Mouse (Mus musculus): Measurements from ENCODE around the gene Gdpd3. TPM values are rescaled to one million over a fixed set of nuclear protein-coding genes. Genes with fewer than 3 reads are reported as not detected.
A peak's percentile ranks its signal among the peaks of the same experiment; 100 is the strongest.

The Gdpd3 gene
- total RNA-seq, 1 experiment = 4.0 TPM

DNA sequence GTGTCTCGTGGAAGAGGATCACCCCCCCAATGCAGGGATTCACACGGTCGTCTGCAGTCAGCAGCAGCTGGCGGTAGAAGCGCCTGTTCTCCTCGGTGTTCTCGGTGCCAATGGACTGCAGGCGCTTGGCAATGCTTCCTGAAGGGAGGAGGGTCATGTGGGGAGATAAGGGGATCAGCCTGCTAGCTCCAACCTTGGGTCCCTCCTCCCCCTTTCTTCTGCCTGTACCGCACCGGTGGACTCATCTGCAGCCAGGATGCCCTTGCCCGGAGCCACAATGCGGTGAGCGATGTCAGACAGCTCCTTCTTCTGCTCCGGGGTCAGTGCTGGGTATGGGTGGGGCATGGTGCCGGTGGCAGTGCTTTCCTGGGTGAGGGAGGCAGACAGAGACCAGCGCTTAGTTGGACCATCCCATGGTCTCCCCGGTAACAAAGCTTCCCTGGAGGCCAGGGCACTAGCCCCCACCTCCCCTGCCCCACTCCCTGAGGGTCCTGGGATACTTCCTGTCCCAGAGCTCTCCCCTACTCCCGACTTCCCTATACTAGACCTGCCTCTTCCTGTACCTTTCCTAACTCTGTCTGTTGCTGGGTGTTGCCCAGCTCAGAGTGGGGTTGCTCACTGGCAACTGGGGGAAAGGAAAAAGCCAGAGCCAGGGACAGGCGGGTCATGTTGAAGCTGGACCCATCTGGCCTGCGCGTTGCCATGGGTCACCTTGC, 31.4 kb downstream of the Gdpd3 start, which contains the start of gene Fam57b:
Fam57b (plus strand) TSS at position 258 of the 716 bp plus-strand sequence.
- Histone ChIP-seq H3K27ac (ENCODE audit: insufficient read depth, low read depth, low read length, poor library complexity, severe bottlenecking) (peak within 1 kb of the TSS; percentile 70), H3K4me1 (ENCODE audit: control insufficient read depth in 2 of 2, insufficient read depth in 2 of 2, low read length in 2 of 2, poor library complexity in 1 of 2) (peaks cover 0 to 13% of the 10 kb centered on the region in 2 experiments; a peak in 1 of 4 replicates), H3K9me3 (ENCODE audit: control insufficient read depth, insufficient read depth, low read depth, low read length) (no peaks in the 10 kb centered on the region), H3K9ac (ENCODE audit: insufficient read depth, low read depth, low read length, poor library complexity, severe bottlenecking) (peak within 1 kb of the TSS; percentile 89), H3K4me3 (ENCODE audit: insufficient read depth in 1 of 2, low read depth in 1 of 2, low read length in 2 of 2, poor library complexity in 1 of 2, severe bottlenecking in 1 of 2) (peak within 1 kb of the TSS; percentile 91 to 96), H3K36me3 (ENCODE audit: control insufficient read depth, insufficient read depth, low read length, poor library complexity, severe bottlenecking) (peaks cover 36% of the 10 kb centered on the region)
- TF ChIP-seq ZNF384 (IDR thresholded peaks at IDR 0.05; ENCODE audit: low read depth, low read length) (no peak), CHD2 (IDR thresholded peaks at IDR 0.05; ENCODE audit: low read depth, low read length) (no peak), ZC3H11A (IDR thresholded peaks at IDR 0.05; ENCODE audit: borderline replicate concordance, low read depth, low read length) (no peak), MAFK (IDR thresholded peaks at IDR 0.05; ENCODE audit: insufficient read depth, low read depth, low read length) (no peak), HCFC1 (IDR thresholded peaks at IDR 0.05; ENCODE audit: borderline replicate concordance, insufficient read depth, low read length) (no peak)
- in situ Hi-C loops (cut with MboI; ENCODE audit: low sequenced_read_pairs in 2 of 2, unreplicated experiment in 2 of 2) = no loop called here
- DNase-seq (ENCODE audit: low read depth, low spot score) = no peak

DNA sequence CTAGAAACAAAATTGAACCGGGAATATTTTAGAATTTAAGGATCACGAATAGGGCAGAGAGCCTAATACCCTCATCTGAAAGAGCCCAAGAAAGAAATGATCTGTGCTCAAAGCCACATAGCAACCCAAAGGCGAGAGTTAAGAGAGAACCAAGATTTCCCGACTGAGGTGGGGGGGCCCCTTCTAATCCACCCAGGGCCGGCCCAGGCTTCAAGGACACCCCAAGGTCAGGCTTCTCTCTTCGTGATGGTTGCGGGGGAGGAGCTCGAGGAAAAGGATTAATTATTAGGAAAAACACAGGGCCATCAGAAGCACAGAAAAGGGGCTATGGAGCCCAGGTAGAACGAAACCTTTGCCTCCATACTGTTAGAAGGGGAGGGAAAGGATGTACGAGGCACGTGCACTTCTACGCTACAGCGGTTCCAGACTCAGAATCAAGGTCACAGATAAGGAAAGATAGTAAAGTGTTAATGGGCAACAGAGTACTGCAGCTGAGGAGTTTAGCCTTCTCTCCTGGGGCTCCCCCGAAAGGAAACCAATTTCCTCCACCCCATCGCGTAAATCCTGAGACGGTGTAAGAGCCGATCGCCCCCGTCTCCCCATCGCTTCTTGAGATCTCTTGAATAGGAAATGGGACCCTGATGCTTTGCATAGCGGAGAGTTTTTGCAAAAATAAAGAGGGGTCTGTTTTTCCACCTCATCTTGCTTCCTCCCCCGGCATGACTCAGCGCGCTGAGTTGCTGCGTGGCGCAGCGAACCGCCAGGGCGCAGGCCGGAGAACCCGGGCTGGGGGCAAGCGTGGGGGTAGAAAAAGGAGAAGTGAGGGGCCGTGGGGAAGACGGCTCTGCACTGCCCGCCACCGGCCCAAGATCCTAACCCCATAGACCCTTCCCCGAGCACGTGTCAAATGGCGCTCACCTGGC, 32.3 kb downstream of the Gdpd3 start:
- H3K4me1 ChIP-seq (ENCODE audit: control insufficient read depth in 2 of 2, insufficient read depth in 2 of 2, low read length in 2 of 2, poor library complexity in 1 of 2) = peaks cover 0 to 13% of the 10 kb centered on the region in 2 experiments; a peak in 1 of 4 replicates

GRCm38 (mm10) chr7:126799050-126799467, 32.9 kb downstream of the Gdpd3 start:
- no peaks in the 10 kb centered on the region for H3K9me3 ChIP-seq (ENCODE audit: control insufficient read depth, insufficient read depth, low read depth, low read length)
- H3K27ac ChIP-seq (ENCODE audit: insufficient read depth, low read depth, low read length, poor library complexity, severe bottlenecking) = peak overlapping the region; percentile 92
- peak; percentile 98 for DNase-seq (ENCODE audit: low read depth, low spot score)
- H3K4me3 ChIP-seq (ENCODE audit: insufficient read depth in 1 of 2, low read depth in 1 of 2, low read length in 2 of 2, poor library complexity in 1 of 2, severe bottlenecking in 1 of 2) = peak overlapping the region; percentile 91 to 96
- peak overlapping the region; percentile 89 for H3K9ac ChIP-seq (ENCODE audit: insufficient read depth, low read depth, low read length, poor library complexity, severe bottlenecking)
- TF ChIP-seq ZNF384 (IDR thresholded peaks at IDR 0.05; ENCODE audit: low read depth, low read length) (0 out of 2 replicates have a peak, but pooled peaks have one; percentile 38), ZC3H11A (IDR thresholded peaks at IDR 0.05; ENCODE audit: borderline replicate concordance, low read depth, low read length) (no peak), CHD2 (IDR thresholded peaks at IDR 0.05; ENCODE audit: low read depth, low read length) (no peak), MAFK (IDR thresholded peaks at IDR 0.05; ENCODE audit: insufficient read depth, low read depth, low read length) (no peak), HCFC1 (IDR thresholded peaks at IDR 0.05; ENCODE audit: borderline replicate concordance, insufficient read depth, low read length) (no peak)
- in situ Hi-C loops (cut with MboI; ENCODE audit: low sequenced_read_pairs in 2 of 2, unreplicated experiment in 2 of 2) = no loop called here
- H3K4me1 ChIP-seq (ENCODE audit: control insufficient read depth in 2 of 2, insufficient read depth in 2 of 2, low read length in 2 of 2, poor library complexity in 1 of 2) = peaks cover 0 to 13% of the 10 kb centered on the region in 2 experiments; a peak in 1 of 4 replicates
- H3K36me3 ChIP-seq (ENCODE audit: control insufficient read depth, insufficient read depth, low read length, poor library complexity, severe bottlenecking) = peaks cover 37% of the 10 kb centered on the region

More for the DNA sequence above, 32.3 kb downstream of the Gdpd3 start:
- TF ChIP-seq HCFC1 (IDR thresholded peaks at IDR 0.05; ENCODE audit: borderline replicate concordance, insufficient read depth, low read length) = peak; percentile 19; the same call in 1 of the 2 replicates
- no peak for TF ChIP-seq ZNF384 (IDR thresholded peaks at IDR 0.05; ENCODE audit: low read depth, low read length)
- TF ChIP-seq MAFK (IDR thresholded peaks at IDR 0.05; ENCODE audit: insufficient read depth, low read depth, low read length) = peak; percentile 67
- no peak for TF ChIP-seq ZC3H11A (IDR thresholded peaks at IDR 0.05; ENCODE audit: borderline replicate concordance, low read depth, low read length)
- TF ChIP-seq CHD2 (IDR thresholded peaks at IDR 0.05; ENCODE audit: low read depth, low read length) = no peak
- Histone ChIP-seq H3K36me3 (ENCODE audit: control insufficient read depth, insufficient read depth, low read length, poor library complexity, severe bottlenecking) (peaks cover 37% of the 10 kb centered on the region), H3K27ac (ENCODE audit: insufficient read depth, low read depth, low read length, poor library complexity, severe bottlenecking) (peak overlapping the region; percentile 70), H3K4me3 (ENCODE audit: insufficient read depth in 1 of 2, low read depth in 1 of 2, low read length in 2 of 2, poor library complexity in 1 of 2, severe bottlenecking in 1 of 2) (peak overlapping the region; percentile 91 to 96), H3K9me3 (ENCODE audit: control insufficient read depth, insufficient read depth, low read depth, low read length) (no peaks in the 10 kb centered on the region), H3K9ac (ENCODE audit: insufficient read depth, low read depth, low read length, poor library complexity, severe bottlenecking) (peak overlapping the region; percentile 89)
- in situ Hi-C loops (cut with MboI; ENCODE audit: low sequenced_read_pairs in 2 of 2, unreplicated experiment in 2 of 2) = no loop called here
- DNase-seq (ENCODE audit: low read depth, low spot score) = no peak
